Mouse (Mus musculus): ENCODE data around the gene Gcnt3. TPM values are rescaled to one million over a fixed set of nuclear protein-coding genes. Genes with fewer than 3 reads are reported as not detected.

The Gcnt3 gene
- total RNA-seq (2021): not detected
- polyA plus RNA-seq (2012; rRNA removed): not detected in 2 replicates
- long read RNA-seq: 0 reads

- 80% methylated on average over 7 of the region's 7 CpGs for WGBS
- no peaks in the 10 kb centered on the region for H3K36me3 ChIP-seq (ENCODE audit: control insufficient read depth, insufficient read depth, low read length)
- no peaks in the 10 kb centered on the region for H3K4me1 ChIP-seq (ENCODE audit: control insufficient read depth, insufficient read depth, low read length)
- H3K27me3 ChIP-seq (ENCODE audit: control insufficient read depth, insufficient read depth, low read length): no peaks in the 10 kb centered on the region
- no peaks in the 10 kb centered on the region for H3K79me2 ChIP-seq (replicated peaks; ENCODE audit: control insufficient read depth, insufficient read depth, low read length)
- H3K4me3 ChIP-seq: no peak within 1 kb of the TSS
- no peak for DNase-seq
- no peak within 1 kb of the TSS for H3K9ac ChIP-seq (ENCODE audit: low read depth, low read length)
- TF ChIP-seq EP300 (IDR thresholded peaks at IDR 0.05; ENCODE audit: insufficient read depth, low read depth, low read length) (no peak), POLR2A (IDR thresholded peaks at IDR 0.05; ENCODE audit: insufficient read depth, low read depth, low read length) (no peak), CTCF (IDR thresholded peaks at IDR 0.05) (no peak)
- intact Hi-C loops (cut with DNase I): no loop called here
- H3K27ac ChIP-seq: no peak within 1 kb of the TSS
Observed at GRCm38 (mm10) chr9:70037988-70038387, at the start of gene Gcnt3. Gene Gcnt3 (minus strand): TSS chr9:70038088.

DNA sequence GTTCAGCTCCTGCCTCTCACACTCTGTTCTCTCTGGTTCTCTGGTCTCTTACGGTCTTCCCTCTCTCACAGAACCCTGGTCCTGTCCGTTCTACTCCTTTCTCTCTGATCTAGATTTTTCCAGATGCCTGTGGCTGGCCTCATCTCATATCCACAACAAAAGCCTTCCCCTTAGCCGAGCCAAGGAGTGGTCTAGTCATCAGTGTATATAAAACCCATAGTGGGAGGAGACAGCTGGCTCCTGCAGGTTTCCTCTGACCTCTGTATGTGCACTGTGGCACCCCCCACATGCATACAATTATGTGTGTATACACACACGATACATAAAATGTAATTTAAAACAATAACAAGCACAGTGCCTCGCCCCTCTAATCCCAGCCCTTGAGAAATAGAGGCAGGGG is 49.5 kb upstream of the Gcnt3 start:
- Histone ChIP-seq H3K9ac (ENCODE audit: low read depth, low read length) (no peak overlapping the region), H3K36me3 (ENCODE audit: control insufficient read depth, insufficient read depth, low read length) (no peaks in the 10 kb centered on the region), H3K79me2 (replicated peaks; ENCODE audit: control insufficient read depth, insufficient read depth, low read length) (no peaks in the 10 kb centered on the region), H3K27ac (no peak overlapping the region), H3K27me3 (ENCODE audit: control insufficient read depth, insufficient read depth, low read length) (no peaks in the 10 kb centered on the region), H3K4me3 (no peak overlapping the region), H3K4me1 (ENCODE audit: control insufficient read depth, insufficient read depth, low read length) (no peaks in the 10 kb centered on the region; the same call in 1 of the 2 replicates)
- no peak for DNase-seq
- intact Hi-C loops (cut with DNase I): no loop called here
- 60% methylated on average over 5 of the region's 5 CpGs for whole genome bisulfite sequencing
- TF ChIP-seq CTCF (IDR thresholded peaks at IDR 0.05) (no peak), EP300 (IDR thresholded peaks at IDR 0.05; ENCODE audit: insufficient read depth, low read depth, low read length) (no peak), POLR2A (IDR thresholded peaks at IDR 0.05; ENCODE audit: insufficient read depth, low read depth, low read length) (no peak)

GRCm38 (mm10) chr9:70086091-70086490 is 48.2 kb upstream of the Gcnt3 start:
- Histone ChIP-seq H3K79me2 (replicated peaks; ENCODE audit: control insufficient read depth, insufficient read depth, low read length) (no peaks in the 10 kb centered on the region), H3K9ac (ENCODE audit: low read depth, low read length) (no peak overlapping the region), H3K4me3 (no peak overlapping the region), H3K27ac (no peak overlapping the region), H3K27me3 (ENCODE audit: control insufficient read depth, insufficient read depth, low read length) (no peaks in the 10 kb centered on the region), H3K4me1 (ENCODE audit: control insufficient read depth, insufficient read depth, low read length) (no peaks in the 10 kb centered on the region; the same call in 1 of the 2 replicates), H3K36me3 (ENCODE audit: control insufficient read depth, insufficient read depth, low read length) (no peaks in the 10 kb centered on the region)
- no peak for DNase-seq
- 27% methylated on average over 6 of the region's 6 CpGs for WGBS
- intact Hi-C loops (cut with DNase I): no loop called here
- no peak for TF ChIP-seq POLR2A (IDR thresholded peaks at IDR 0.05; ENCODE audit: insufficient read depth, low read depth, low read length)
- TF ChIP-seq EP300 (IDR thresholded peaks at IDR 0.05; ENCODE audit: insufficient read depth, low read depth, low read length): no peak
- TF ChIP-seq CTCF (IDR thresholded peaks at IDR 0.05): no peak

DNA sequence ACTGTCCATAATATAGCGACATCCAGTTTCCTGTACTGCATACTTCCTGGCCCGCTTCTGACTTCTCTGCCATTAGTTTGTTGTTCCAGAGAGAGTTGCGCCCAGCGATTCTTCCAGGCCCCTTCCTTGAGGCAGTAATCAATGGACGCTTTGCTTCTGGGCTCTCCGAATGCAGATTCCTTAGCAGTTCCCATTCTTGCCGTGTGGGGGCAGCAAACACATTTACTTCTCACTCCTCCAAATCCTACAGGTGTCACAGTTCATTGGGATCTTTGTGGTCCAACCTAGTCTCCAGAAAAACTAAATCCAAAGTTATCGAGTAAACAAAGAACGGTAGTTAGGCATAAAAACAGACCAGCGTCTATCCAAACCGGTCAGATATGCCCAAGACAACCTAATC is 46.2 kb upstream of the Gcnt3 start:
- Histone ChIP-seq H3K79me2 (replicated peaks; ENCODE audit: control insufficient read depth, insufficient read depth, low read length) (no peaks in the 10 kb centered on the region), H3K4me1 (ENCODE audit: control insufficient read depth, insufficient read depth, low read length) (no peaks in the 10 kb centered on the region; the same call in 1 of the 2 replicates), H3K4me3 (no peak overlapping the region), H3K36me3 (ENCODE audit: control insufficient read depth, insufficient read depth, low read length) (no peaks in the 10 kb centered on the region), H3K27me3 (ENCODE audit: control insufficient read depth, insufficient read depth, low read length) (no peaks in the 10 kb centered on the region), H3K27ac (no peak overlapping the region), H3K9ac (ENCODE audit: low read depth, low read length) (no peak overlapping the region)
- TF ChIP-seq POLR2A (IDR thresholded peaks at IDR 0.05; ENCODE audit: insufficient read depth, low read depth, low read length): no peak
- peak; percentile 82 for TF ChIP-seq CTCF (IDR thresholded peaks at IDR 0.05)
- peak; percentile 18 to 48 for DNase-seq
- intact Hi-C loops (cut with DNase I): no loop called here
- WGBS: 56% methylated on average over 11 of the region's 11 CpGs

DNA sequence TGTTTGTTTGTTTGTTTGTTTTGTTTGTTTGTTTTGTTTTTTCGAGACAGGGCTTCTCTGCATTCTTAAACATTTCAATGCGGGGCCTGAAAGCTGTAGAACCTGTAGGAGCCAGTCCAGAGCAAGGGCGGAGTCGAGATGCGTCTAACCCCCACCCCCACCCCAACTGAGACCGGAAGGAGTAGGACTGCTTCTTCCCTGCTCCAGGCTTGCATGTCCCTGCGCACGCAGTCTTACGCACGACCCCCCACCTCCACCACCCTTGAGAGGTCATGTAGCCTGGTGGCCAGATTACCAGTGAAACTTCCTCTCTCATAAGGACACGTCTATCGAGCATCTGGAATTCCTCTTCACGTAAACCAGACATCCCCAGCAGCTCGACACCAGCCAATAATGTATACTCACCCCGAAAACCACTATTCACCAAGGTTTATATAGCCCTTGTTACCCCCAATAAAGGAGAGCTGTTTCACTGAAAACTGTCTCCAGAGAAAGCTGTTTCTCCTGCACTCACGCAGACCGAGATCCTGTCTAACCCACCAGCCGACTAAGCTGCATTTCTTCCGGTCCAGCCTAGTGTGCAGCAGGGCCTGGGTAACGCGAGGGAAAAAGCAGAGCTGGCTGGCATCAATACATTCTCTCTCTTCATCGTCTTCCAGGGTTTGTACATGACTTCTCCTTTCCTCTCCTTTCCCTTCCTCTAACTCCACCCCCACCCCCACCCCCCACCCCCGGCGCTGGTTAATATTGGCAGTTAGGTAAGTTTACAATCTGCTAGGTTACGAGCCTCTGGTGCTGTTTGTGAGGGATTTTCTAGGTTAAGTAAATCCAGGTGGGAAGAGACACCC is 44.7 kb upstream of the Gcnt3 start:
- 56% methylated on average over 25 of the region's 25 CpGs for WGBS
- Histone ChIP-seq H3K9ac (ENCODE audit: low read depth, low read length) (no peak overlapping the region), H3K27ac (no peak overlapping the region), H3K4me1 (ENCODE audit: control insufficient read depth, insufficient read depth, low read length) (no peaks in the 10 kb centered on the region), H3K4me3 (no peak overlapping the region), H3K36me3 (ENCODE audit: control insufficient read depth, insufficient read depth, low read length) (no peaks in the 10 kb centered on the region), H3K27me3 (ENCODE audit: control insufficient read depth, insufficient read depth, low read length) (no peaks in the 10 kb centered on the region), H3K79me2 (replicated peaks; ENCODE audit: control insufficient read depth, insufficient read depth, low read length) (no peaks in the 10 kb centered on the region)
- intact Hi-C loops (cut with DNase I): no loop called here
- DNase-seq: no peak
- TF ChIP-seq POLR2A (IDR thresholded peaks at IDR 0.05; ENCODE audit: insufficient read depth, low read depth, low read length) (no peak), CTCF (IDR thresholded peaks at IDR 0.05) (no peak), EP300 (IDR thresholded peaks at IDR 0.05; ENCODE audit: insufficient read depth, low read depth, low read length) (no peak)

GRCm38 (mm10) chr9:70081767-70082166 is 43.9 kb upstream of the Gcnt3 start:
- WGBS: 86% methylated on average over 7 of the region's 7 CpGs
- no peaks in the 10 kb centered on the region for H3K27me3 ChIP-seq (ENCODE audit: control insufficient read depth, insufficient read depth, low read length)
- H3K4me1 ChIP-seq (ENCODE audit: control insufficient read depth, insufficient read depth, low read length): no peaks in the 10 kb centered on the region
- no peak overlapping the region for H3K9ac ChIP-seq (ENCODE audit: low read depth, low read length)
- H3K27ac ChIP-seq: no peak overlapping the region
- H3K79me2 ChIP-seq (replicated peaks; ENCODE audit: control insufficient read depth, insufficient read depth, low read length): no peaks in the 10 kb centered on the region
- no peaks in the 10 kb centered on the region for H3K36me3 ChIP-seq (ENCODE audit: control insufficient read depth, insufficient read depth, low read length)
- intact Hi-C loops (cut with DNase I): loop anchor here (2.0 kb wide), 1 partner anchor 63 kb away; no protein-coding TSS in a partner anchor
- DNase-seq: no peak
- H3K4me3 ChIP-seq: no peak overlapping the region
- TF ChIP-seq POLR2A (IDR thresholded peaks at IDR 0.05; ENCODE audit: insufficient read depth, low read depth, low read length): no peak
- no peak for TF ChIP-seq CTCF (IDR thresholded peaks at IDR 0.05)
- no peak for TF ChIP-seq EP300 (IDR thresholded peaks at IDR 0.05; ENCODE audit: insufficient read depth, low read depth, low read length)
